Mouse (Mus musculus): Measurements from ENCODE around the gene Supt6. TPM values are rescaled to one million over a fixed set of nuclear protein-coding genes. Genes with fewer than 3 reads are reported as not detected.
A peak's percentile ranks its signal among the peaks of the same experiment; 100 is the strongest.
"Not testable (repeated sequence)": the region's sequence is repeated elsewhere in the genome, so short reads cannot be mapped to it uniquely, and the experiment has no call there.

Gene Supt6
- polyA plus RNA-seq, 1 experiment from 2014 or later, result 30.9 TPM

- DNase-seq (ENCODE audit: low spot score) (no peak), ATAC-seq (replicated peaks; ENCODE audit: low FRiP score) (no peak)
- Histone ChIP-seq H3K4me1 (replicated peaks; ENCODE audit: control insufficient read depth, insufficient read depth, low read length) (peaks cover 18% of the 10 kb centered on the region), H3K27ac (ENCODE audit: low read depth, low read length) (peak overlapping the region; percentile 73; the same call in 1 of the 2 replicates), H3K27me3 (replicated peaks; ENCODE audit: control insufficient read depth, insufficient read depth, low read length) (peaks cover 46% of the 10 kb centered on the region), H3K4me3 (ENCODE audit: low read depth, low read length) (peak overlapping the region; percentile 62), H3K9me3 (ENCODE audit: control insufficient read depth, low read length) (no peaks in the 10 kb centered on the region), H3K36me3 (ENCODE audit: control insufficient read depth, insufficient read depth, low read length) (peaks cover 4% of the 10 kb centered on the region; the same call in 1 of the 2 replicates), H3K4me2 (peak overlapping the region; percentile 70), H3K9ac (ENCODE audit: low read depth, low read length) (peak overlapping the region; percentile 72)
- 67% methylated on average over 6 of the region's 6 CpGs for WGBS
These were observed 55.7 kb downstream of the Supt6 start for GRCm38 (mm10) chr11:78190041-78190440.

- peak overlapping the region; percentile 62 for H3K4me3 ChIP-seq (ENCODE audit: low read depth, low read length)
- peaks cover 16% of the 10 kb centered on the region for H3K4me1 ChIP-seq (replicated peaks; ENCODE audit: control insufficient read depth, insufficient read depth, low read length)
- peak overlapping the region; percentile 73 for H3K27ac ChIP-seq (ENCODE audit: low read depth, low read length)
- peaks cover 46% of the 10 kb centered on the region for H3K27me3 ChIP-seq (replicated peaks; ENCODE audit: control insufficient read depth, insufficient read depth, low read length)
- H3K36me3 ChIP-seq (ENCODE audit: control insufficient read depth, insufficient read depth, low read length), result peaks cover 4% of the 10 kb centered on the region; the same call in 1 of the 2 replicates
- peak; percentile 78 for DNase-seq (ENCODE audit: low spot score)
- no peaks in the 10 kb centered on the region for H3K9me3 ChIP-seq (ENCODE audit: control insufficient read depth, low read length)
- H3K9ac ChIP-seq (ENCODE audit: low read depth, low read length), result peak overlapping the region; percentile 72
- under 1% methylated on average over 42 of the region's 42 CpGs for WGBS
- H3K4me2 ChIP-seq, result peak overlapping the region; percentile 70
- peak; percentile 66 for ATAC-seq (replicated peaks; ENCODE audit: low FRiP score)
These were observed 56.4 kb downstream of the Supt6 start for GRCm38 (mm10) chr11:78189234-78190040.

DNA sequence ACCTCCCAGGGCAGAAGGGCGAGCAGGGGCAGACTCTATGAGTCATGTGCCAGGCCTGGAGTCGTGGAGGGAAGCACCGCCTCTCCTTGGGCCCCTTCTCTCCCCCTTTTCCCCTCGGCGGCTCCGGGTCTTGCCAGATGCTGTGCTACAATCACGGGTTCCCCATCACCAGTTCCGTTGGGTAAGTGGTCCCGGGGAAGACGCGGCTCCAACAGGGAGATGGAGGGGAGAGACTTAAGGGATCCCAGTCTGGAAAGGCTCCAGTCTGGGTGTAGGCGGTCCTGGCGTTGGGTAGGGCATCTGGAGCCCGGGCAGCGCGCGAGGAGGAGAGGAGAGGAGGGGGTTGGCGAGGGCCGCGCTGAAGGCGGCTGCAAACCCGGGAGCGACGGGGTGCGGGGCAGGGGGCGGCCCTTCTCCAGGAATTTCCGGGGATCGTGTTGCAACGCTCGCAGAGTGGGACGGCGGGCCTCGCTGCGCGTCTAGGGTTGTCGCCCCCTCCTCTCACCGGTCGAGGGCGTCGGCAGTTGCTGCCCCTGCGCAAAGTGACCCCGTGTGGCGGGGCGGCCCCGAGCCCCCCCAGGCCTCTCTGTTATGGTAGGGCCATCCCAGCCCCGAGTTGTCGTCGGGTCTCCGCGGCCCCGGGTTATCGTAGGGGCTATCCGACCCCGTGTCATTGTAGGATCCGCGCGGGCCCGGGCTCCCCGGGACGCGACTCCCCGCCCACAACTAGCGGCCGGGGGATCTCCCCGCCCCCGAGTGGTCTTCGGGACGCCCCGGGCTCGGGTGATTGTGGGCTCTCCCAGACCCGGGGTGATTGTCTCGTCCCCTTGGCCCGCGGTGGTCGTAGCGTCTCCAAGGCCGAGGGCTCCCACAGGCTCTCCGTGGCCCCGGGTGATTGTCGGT is 57.2 kb downstream of the Supt6 start, which contains the start of gene Rab34:
Gene Rab34, plus strand, starts transcription at position 100 of the 903 bp plus-strand sequence.
- peaks cover 13% of the 10 kb centered on the region for H3K4me1 ChIP-seq (replicated peaks; ENCODE audit: control insufficient read depth, insufficient read depth, low read length)
- H3K9ac ChIP-seq (ENCODE audit: low read depth, low read length), result peak within 1 kb of the TSS; percentile 72
- no peaks in the 10 kb centered on the region for H3K9me3 ChIP-seq (ENCODE audit: control insufficient read depth, low read length)
- H3K27ac ChIP-seq (ENCODE audit: low read depth, low read length), result peak within 1 kb of the TSS; percentile 73
- WGBS, result 2% methylated on average over 80 of the region's 80 CpGs
- DNase-seq (ENCODE audit: low spot score), result peak; percentile 79
- ATAC-seq (replicated peaks; ENCODE audit: low FRiP score), result peak; percentile 46
- H3K27me3 ChIP-seq (replicated peaks; ENCODE audit: control insufficient read depth, insufficient read depth, low read length), result peaks cover 46% of the 10 kb centered on the region
- H3K36me3 ChIP-seq (ENCODE audit: control insufficient read depth, insufficient read depth, low read length), result peaks cover 4% of the 10 kb centered on the region; the same call in 1 of the 2 replicates
- peak within 1 kb of the TSS; percentile 62 for H3K4me3 ChIP-seq (ENCODE audit: low read depth, low read length)
- H3K4me2 ChIP-seq, result peak within 1 kb of the TSS; percentile 70

- DNase-seq (ENCODE audit: low spot score); H3K27ac ChIP-seq (ENCODE audit: low read depth, low read length); H3K9ac ChIP-seq (ENCODE audit: low read depth, low read length); ATAC-seq (replicated peaks; ENCODE audit: low FRiP score); H3K9me3 ChIP-seq (ENCODE audit: control insufficient read depth, low read length); H3K4me2 ChIP-seq: not testable (repeated sequence)
- 0 out of 2 replicates have a peak overlapping the region, but pooled peaks have one; percentile 15 for H3K4me3 ChIP-seq (ENCODE audit: low read depth, low read length)
- H3K36me3 ChIP-seq (ENCODE audit: control insufficient read depth, insufficient read depth, low read length), result peaks cover 25% of the 10 kb centered on the region
- peaks cover 24% of the 10 kb centered on the region for H3K4me1 ChIP-seq (replicated peaks; ENCODE audit: control insufficient read depth, insufficient read depth, low read length)
- peaks cover 30% of the 10 kb centered on the region for H3K27me3 ChIP-seq (replicated peaks; ENCODE audit: control insufficient read depth, insufficient read depth, low read length)
- WGBS, result 92% methylated on average over 6 of the region's 6 CpGs
These were observed 61.1 kb downstream of the Supt6 start for GRCm38 (mm10) chr11:78184702-78185101.

GRCm38 (mm10) chr11:78183884-78184514 is 61.8 kb downstream of the Supt6 start:
- Histone ChIP-seq H3K27ac (ENCODE audit: low read depth, low read length) (peak overlapping the region; percentile 32; the same call in 1 of the 2 replicates), H3K9ac (ENCODE audit: low read depth, low read length) (peak overlapping the region; percentile 59), H3K4me1 (replicated peaks; ENCODE audit: control insufficient read depth, insufficient read depth, low read length) (peaks cover 18% of the 10 kb centered on the region)

DNA sequence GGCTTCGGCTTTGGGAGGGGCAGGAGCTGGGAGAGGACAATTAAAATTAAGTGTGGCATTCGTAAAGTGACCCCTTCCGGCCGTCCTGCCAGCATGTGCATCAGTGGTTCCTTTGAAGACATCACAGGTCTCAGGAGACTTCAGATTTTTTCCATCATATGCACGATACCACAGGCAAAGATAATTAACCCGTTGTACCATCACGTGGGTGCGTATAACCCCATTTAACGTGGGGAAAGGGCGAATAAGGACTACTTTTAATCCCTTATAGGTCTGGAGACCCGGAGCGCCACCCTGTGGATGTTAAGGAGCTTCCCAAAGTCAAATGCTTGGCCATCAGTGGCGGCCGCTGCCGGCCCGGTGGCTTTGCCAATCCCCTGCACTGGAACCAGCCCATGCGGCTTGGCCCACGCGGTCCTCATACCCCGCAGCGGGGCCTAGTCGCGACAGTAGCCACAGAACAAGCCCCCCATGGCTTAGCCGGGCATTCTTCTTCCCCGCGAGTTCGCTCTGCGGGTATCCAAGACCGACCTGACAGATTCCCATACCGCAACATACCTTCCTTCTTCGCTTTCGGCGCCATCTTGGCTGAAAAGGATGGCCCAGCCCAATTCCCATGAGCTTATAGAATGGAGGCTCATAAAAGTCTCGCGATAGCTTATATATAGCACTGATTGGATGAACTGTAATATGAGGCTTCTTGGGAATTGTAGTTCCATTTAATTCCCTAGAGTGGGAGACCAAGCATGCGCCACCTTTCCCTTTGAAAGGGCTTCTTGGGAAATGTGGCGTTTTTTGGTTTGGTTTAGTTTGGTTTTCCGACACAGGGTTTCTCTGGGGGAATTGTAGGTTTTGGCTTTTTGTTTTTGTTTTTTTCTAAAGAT is 62.6 kb downstream of the Supt6 start, which contains the start of gene Rpl23a:
Gene Rpl23a, minus strand, starts transcription at position 624 of the 884 bp plus-strand sequence.
- ATAC-seq (replicated peaks; ENCODE audit: low FRiP score), result peak; percentile 82
- Histone ChIP-seq H3K9ac (ENCODE audit: low read depth, low read length) (peak within 1 kb of the TSS; percentile 93), H3K4me1 (replicated peaks; ENCODE audit: control insufficient read depth, insufficient read depth, low read length) (peaks cover 15% of the 10 kb centered on the region), H3K9me3 (ENCODE audit: control insufficient read depth, low read length) (no peaks in the 10 kb centered on the region), H3K4me3 (ENCODE audit: low read depth, low read length) (peak within 1 kb of the TSS; percentile 98), H3K36me3 (ENCODE audit: control insufficient read depth, insufficient read depth, low read length) (peaks cover 26% of the 10 kb centered on the region), H3K27ac (ENCODE audit: low read depth, low read length) (peak within 1 kb of the TSS; percentile 95), H3K27me3 (replicated peaks; ENCODE audit: control insufficient read depth, insufficient read depth, low read length) (peaks cover 15% of the 10 kb centered on the region), H3K4me2 (peak within 1 kb of the TSS; percentile 92)
- DNase-seq (ENCODE audit: low spot score), result peak; percentile 80
- WGBS, result under 1% methylated on average over 38 of the region's 38 CpGs

More at GRCm38 (mm10) chr11:78183884-78184514, 61.8 kb downstream of the Supt6 start:
- ATAC-seq (replicated peaks; ENCODE audit: low FRiP score), result no peak
- 39% methylated on average over 10 of the region's 10 CpGs for WGBS
- DNase-seq (ENCODE audit: low spot score), result no peak
- H3K9me3 ChIP-seq (ENCODE audit: control insufficient read depth, low read length), result no peaks in the 10 kb centered on the region
- peaks cover 26% of the 10 kb centered on the region for H3K36me3 ChIP-seq (ENCODE audit: control insufficient read depth, insufficient read depth, low read length)
- peak overlapping the region; percentile 73 for H3K4me2 ChIP-seq
- H3K4me3 ChIP-seq (ENCODE audit: low read depth, low read length), result peak overlapping the region; percentile 98
- H3K27me3 ChIP-seq (replicated peaks; ENCODE audit: control insufficient read depth, insufficient read depth, low read length), result peaks cover 23% of the 10 kb centered on the region

DNA sequence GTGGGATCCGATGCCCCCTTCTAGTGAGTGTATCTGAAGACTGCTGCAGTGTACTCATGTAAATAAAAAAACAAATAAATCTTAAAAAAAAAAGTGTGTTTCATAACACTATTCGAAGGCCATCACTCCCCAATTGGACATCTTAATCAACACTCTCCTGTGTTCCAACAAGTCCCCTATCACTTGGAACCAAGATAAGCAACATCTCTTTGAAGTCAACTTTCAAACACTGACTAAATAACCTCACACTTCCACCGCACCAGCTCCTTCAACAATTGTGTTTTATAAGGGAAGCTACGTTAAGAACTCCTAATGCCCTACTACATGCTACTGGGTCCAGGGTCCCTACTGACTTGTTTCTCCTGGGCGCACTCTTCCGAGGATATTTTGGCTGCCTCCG is 63.3 kb downstream of the Supt6 start:
- Histone ChIP-seq H3K9me3 (ENCODE audit: control insufficient read depth, low read length) (no peaks in the 10 kb centered on the region), H3K4me1 (replicated peaks; ENCODE audit: control insufficient read depth, insufficient read depth, low read length) (peaks cover 15% of the 10 kb centered on the region), H3K27ac (ENCODE audit: low read depth, low read length) (peak overlapping the region; percentile 95), H3K4me3 (ENCODE audit: low read depth, low read length) (peak overlapping the region; percentile 98), H3K27me3 (replicated peaks; ENCODE audit: control insufficient read depth, insufficient read depth, low read length) (peaks cover 8% of the 10 kb centered on the region), H3K4me2 (peak overlapping the region; percentile 92), H3K36me3 (ENCODE audit: control insufficient read depth, insufficient read depth, low read length) (peaks cover 26% of the 10 kb centered on the region), H3K9ac (ENCODE audit: low read depth, low read length) (peak overlapping the region; percentile 93)
- ATAC-seq (replicated peaks; ENCODE audit: low FRiP score) (no peak), DNase-seq (ENCODE audit: low spot score) (no peak)
- 3% methylated on average over 7 of the region's 7 CpGs for WGBS
